Mouse (Mus musculus): ENCODE results near the gene Gm14419.
"Not testable (repeated sequence)": the region's sequence is repeated elsewhere in the genome, so short reads cannot be mapped to it uniquely, and the experiment has no call there.

Gm14419 gene

DNA sequence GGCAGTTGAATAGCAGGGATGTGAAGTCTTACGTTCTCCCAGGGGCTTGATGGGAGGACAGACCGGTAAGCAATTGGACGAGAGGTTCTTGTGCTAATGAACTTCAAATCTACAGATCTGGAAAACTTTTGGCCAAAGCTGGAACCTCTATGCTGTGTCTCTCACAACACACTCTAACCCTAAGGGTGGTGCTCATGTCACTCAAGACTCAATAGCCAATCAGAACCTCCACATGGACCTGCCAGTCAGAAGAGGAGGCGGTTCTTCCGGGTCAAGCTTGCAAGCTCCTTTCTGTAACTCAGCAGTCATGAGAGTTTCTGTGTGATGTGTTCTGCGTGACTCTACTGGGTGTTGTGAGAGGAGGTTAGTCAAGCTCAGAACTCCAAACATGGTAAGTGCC, at the start of gene Gm14419:
TSS of gene Gm14419 (plus strand) at position 301 of the 400 bp plus-strand sequence.
- DNase-seq, result not testable (repeated sequence)
